Mouse (Mus musculus): Measurements from ENCODE around the gene Gm17018. TPM values are rescaled to one million over a fixed set of nuclear protein-coding genes. Genes with fewer than 3 reads are reported as not detected.

Gene Gm17018
- polyA plus RNA-seq, 1 experiment from 2014 or later, result 43.4 TPM

DNA sequence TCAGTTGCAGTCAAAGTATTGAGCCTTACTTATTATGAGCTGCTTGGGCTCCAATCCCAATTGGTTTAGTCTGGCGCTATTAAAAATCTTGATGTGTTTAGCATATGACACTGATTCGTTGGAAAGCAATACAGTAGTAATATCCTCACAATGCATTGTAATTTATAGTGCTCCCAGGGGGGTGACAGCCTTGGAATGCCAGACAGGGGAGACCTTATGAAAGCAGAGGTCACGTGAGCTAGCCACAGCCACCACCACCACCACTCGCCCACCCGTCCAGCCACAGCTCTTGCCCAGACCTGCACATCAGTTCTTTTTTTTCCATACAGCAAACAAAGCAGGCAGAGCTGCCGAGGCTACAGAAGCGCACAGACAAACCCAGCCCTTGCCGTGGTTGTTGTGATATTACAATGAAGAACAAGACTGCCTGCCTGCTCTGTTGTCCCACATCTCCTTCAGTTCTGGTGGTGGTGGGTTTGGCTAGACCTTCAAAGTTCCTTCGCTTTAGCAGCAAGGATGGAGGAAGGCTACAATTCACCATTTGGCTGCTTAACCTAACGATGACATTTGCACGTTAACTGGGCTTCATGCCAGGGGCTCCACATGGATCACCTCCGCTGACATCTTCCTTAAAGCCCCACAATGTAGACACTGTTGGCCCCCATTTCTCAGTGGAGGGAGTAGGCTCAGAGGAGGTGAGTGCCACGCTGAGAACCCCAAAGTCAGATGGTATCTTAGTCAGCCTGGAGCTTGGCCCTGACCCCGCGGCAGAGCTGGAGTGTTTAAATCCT lies 5.7 kb downstream of the Gm17018 start:
- Histone ChIP-seq H3K4me1 (ENCODE audit: control insufficient read depth, insufficient read depth, low read length) (peaks cover 28% of the 10 kb centered on the region), H3K9ac (ENCODE audit: low read length) (peak overlapping the region; percentile 28; the same call in 1 of the 2 replicates), H3K4me3 (replicated peaks; ENCODE audit: low read length) (no peak overlapping the region), H3K36me3 (ENCODE audit: control insufficient read depth, insufficient read depth, low read length) (no peaks in the 10 kb centered on the region), H3K27ac (ENCODE audit: low read length) (peak overlapping the region; percentile 19; the same call in 1 of the 2 replicates), H3K27me3 (ENCODE audit: control insufficient read depth, insufficient read depth, low read length) (no peaks in the 10 kb centered on the region), H3K4me2 (ENCODE audit: low read depth, low read length) (no peak overlapping the region), H3K9me3 (replicated peaks; ENCODE audit: control insufficient read depth, low read length) (no peaks in the 10 kb centered on the region)
- ATAC-seq (ENCODE audit: insufficient read depth, low FRiP score), result no peak
- WGBS, result 45% methylated on average over 15 of the region's 15 CpGs

DNA sequence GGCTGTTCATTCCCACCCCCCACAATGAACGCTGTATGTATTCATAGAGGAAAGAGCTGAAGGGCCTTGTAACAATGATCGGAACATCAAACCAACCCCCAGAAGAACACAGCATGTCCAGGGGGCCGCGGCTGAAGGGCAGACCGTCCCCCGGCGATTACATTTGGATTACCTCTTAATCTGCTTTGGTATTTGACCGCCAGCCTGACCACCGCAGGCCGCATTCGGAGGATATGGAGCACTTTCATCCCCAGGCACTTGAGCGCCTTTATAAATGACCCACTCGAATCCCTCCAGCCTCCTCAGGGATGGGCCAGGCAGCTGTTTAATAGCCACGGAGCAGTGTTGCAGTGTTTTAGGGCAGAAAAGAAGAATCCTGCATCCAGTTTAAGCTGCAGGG lies 7.0 kb downstream of the Gm17018 start:
- 0 out of 2 replicates have a peak, but pooled peaks cover 5% of the 10 kb centered on the region for H3K36me3 ChIP-seq (ENCODE audit: control insufficient read depth, insufficient read depth, low read length)
- no peak for ATAC-seq (ENCODE audit: insufficient read depth, low FRiP score)
- WGBS, result 40% methylated on average over 14 of the region's 14 CpGs
- no peaks in the 10 kb centered on the region for H3K9me3 ChIP-seq (replicated peaks; ENCODE audit: control insufficient read depth, low read length)
- 0 out of 2 replicates have a peak overlapping the region, but pooled peaks have one; percentile 20 for H3K9ac ChIP-seq (ENCODE audit: low read length)
- H3K4me2 ChIP-seq (ENCODE audit: low read depth, low read length), result no peak overlapping the region
- H3K4me3 ChIP-seq (replicated peaks; ENCODE audit: low read length), result no peak overlapping the region
- no peaks in the 10 kb centered on the region for H3K27me3 ChIP-seq (ENCODE audit: control insufficient read depth, insufficient read depth, low read length)
- H3K4me1 ChIP-seq (ENCODE audit: control insufficient read depth, insufficient read depth, low read length), result peaks cover 28% of the 10 kb centered on the region
- no peak overlapping the region for H3K27ac ChIP-seq (ENCODE audit: low read length)

DNA sequence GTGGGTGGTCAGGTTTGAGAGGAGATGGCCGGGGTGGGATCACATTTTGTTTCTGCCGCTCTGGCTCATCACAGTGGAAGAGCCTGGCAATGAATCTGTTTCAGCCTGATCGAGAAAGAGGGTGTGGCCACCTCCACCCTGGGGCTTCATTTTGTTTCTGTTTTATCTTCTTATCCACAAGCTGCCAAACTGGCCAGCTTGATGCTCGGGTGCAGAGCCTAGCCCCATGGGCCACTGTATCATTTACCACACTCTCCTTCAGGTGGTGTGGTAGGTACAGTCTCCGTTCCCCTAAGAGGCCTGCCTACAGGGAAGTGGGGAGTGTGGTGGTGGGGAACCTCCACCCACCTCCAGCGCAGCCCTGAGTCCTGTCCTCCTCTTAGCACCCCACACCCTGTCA lies 12.6 kb downstream of the Gm17018 start:
- no peak overlapping the region for H3K4me3 ChIP-seq (replicated peaks; ENCODE audit: low read length)
- H3K9me3 ChIP-seq (replicated peaks; ENCODE audit: control insufficient read depth, low read length), result no peaks in the 10 kb centered on the region
- H3K4me1 ChIP-seq (ENCODE audit: control insufficient read depth, insufficient read depth, low read length), result peaks cover 30% of the 10 kb centered on the region
- WGBS, result 81% methylated on average over 6 of the region's 6 CpGs
- ATAC-seq (ENCODE audit: insufficient read depth, low FRiP score), result no peak
- H3K36me3 ChIP-seq (ENCODE audit: control insufficient read depth, insufficient read depth, low read length), result peaks cover 5% of the 10 kb centered on the region; the same call in 1 of the 2 replicates
- no peaks in the 10 kb centered on the region for H3K27me3 ChIP-seq (ENCODE audit: control insufficient read depth, insufficient read depth, low read length)
- H3K27ac ChIP-seq (ENCODE audit: low read length), result no peak overlapping the region
- no peak overlapping the region for H3K4me2 ChIP-seq (ENCODE audit: low read depth, low read length)
- no peak overlapping the region for H3K9ac ChIP-seq (ENCODE audit: low read length)

DNA sequence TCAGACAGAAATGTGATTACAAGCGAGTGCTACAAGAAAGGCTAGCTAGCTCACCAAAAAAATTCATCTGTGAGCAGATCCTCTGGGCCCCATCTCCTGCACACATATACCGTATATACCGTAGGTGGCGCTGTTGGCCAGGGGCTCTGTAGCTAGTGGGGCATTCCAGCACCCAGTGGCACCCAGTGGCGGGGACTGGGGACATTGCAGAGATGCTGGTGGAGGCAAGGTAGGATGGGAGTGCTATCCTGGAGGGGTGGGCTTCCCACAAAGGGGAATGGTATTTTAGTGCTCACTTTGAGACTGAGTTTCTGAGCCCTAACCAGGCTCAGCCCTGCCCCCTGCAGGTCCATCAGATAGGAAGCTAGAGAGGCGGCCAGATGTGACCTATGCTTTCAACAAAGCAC lies 13.4 kb downstream of the Gm17018 start:
- no peak overlapping the region for H3K4me2 ChIP-seq (ENCODE audit: low read depth, low read length)
- H3K9ac ChIP-seq (ENCODE audit: low read length), result no peak overlapping the region
- H3K36me3 ChIP-seq (ENCODE audit: control insufficient read depth, insufficient read depth, low read length), result peaks cover 5% of the 10 kb centered on the region; the same call in 1 of the 2 replicates
- H3K4me1 ChIP-seq (ENCODE audit: control insufficient read depth, insufficient read depth, low read length), result peaks cover 30% of the 10 kb centered on the region
- peak; percentile 63; the same call in 1 of the 2 replicates for ATAC-seq (ENCODE audit: insufficient read depth, low FRiP score)
- WGBS, result 30% methylated on average over 6 of the region's 6 CpGs
- H3K27ac ChIP-seq (ENCODE audit: low read length), result no peak overlapping the region
- H3K27me3 ChIP-seq (ENCODE audit: control insufficient read depth, insufficient read depth, low read length), result no peaks in the 10 kb centered on the region
- no peak overlapping the region for H3K4me3 ChIP-seq (replicated peaks; ENCODE audit: low read length)
- H3K9me3 ChIP-seq (replicated peaks; ENCODE audit: control insufficient read depth, low read length), result no peaks in the 10 kb centered on the region

DNA sequence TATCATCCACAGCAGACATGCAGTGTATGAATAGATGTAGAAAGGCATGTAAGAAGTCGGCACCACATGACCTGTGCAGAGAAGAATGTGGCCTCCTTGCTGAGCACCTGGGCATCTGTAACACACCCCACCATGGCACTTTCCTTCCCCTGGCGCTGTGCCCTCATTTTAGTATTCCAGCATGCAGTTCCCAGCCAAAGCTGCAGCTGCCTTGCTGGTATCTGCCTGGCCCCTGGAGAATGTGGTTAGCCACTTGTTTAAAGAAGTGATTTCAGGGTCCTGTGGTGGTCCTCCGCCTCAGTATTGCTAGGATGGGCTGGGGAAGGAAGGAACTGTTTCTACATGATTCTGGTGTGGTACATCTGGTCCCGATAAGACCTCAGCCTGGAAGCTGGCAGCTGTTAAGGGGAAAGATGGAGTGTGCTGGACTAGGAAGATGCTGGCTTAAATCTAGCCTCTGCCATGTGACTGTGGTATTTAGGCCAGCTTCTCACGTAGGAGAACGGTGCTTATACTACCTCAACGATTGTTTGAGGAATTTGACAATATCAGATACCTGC lies 14.0 kb downstream of the Gm17018 start:
- ATAC-seq (ENCODE audit: insufficient read depth, low FRiP score), result no peak
- peaks cover 30% of the 10 kb centered on the region for H3K4me1 ChIP-seq (ENCODE audit: control insufficient read depth, insufficient read depth, low read length)
- peak overlapping the region; percentile 8; the same call in 1 of the 2 replicates for H3K9ac ChIP-seq (ENCODE audit: low read length)
- WGBS, result 63% methylated on average over 7 of the region's 7 CpGs
- H3K4me2 ChIP-seq (ENCODE audit: low read depth, low read length), result no peak overlapping the region
- H3K4me3 ChIP-seq (replicated peaks; ENCODE audit: low read length), result no peak overlapping the region
- no peak overlapping the region for H3K27ac ChIP-seq (ENCODE audit: low read length)
- no peaks in the 10 kb centered on the region for H3K27me3 ChIP-seq (ENCODE audit: control insufficient read depth, insufficient read depth, low read length)
- H3K36me3 ChIP-seq (ENCODE audit: control insufficient read depth, insufficient read depth, low read length), result peaks cover 5% of the 10 kb centered on the region; the same call in 1 of the 2 replicates
- H3K9me3 ChIP-seq (replicated peaks; ENCODE audit: control insufficient read depth, low read length), result no peaks in the 10 kb centered on the region

DNA sequence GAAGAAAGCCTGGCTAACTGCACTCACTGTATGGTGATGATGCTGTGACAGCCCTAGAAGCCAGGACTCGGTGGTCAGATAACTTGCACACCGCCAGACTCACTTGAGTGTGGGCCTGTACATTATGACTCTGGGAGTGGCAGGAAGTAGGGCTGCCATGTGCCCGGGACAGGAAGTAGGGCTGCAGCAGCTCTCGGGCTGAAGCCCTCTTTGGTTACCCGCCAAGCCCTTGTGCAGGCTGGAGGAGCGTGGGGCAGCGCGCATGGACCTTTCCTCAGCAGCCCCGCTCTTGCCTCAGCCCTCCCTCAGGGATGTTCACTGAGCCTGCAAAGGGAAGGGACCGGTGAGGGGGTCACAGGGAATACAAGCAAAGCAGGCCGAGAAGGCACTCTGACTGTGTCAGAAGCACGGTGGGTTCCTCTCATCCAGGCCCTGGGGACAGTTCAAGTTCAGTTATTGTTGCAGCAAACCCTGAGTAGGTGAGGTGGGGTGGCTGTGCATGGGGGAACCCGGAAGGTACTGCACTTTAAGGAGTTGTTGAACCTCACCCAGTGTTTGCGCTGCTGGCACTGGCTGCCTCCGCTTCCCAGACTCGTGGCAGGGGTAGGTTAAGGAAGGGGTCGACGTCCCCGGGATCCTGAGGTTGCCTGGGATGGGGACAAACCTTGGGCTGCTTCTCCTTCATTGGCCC lies 14.7 kb downstream of the Gm17018 start:
- Histone ChIP-seq H3K27ac (ENCODE audit: low read length) (peak overlapping the region; percentile 27; the same call in 1 of the 2 replicates), H3K9me3 (replicated peaks; ENCODE audit: control insufficient read depth, low read length) (no peaks in the 10 kb centered on the region), H3K36me3 (ENCODE audit: control insufficient read depth, insufficient read depth, low read length) (peaks cover 5% of the 10 kb centered on the region; the same call in 1 of the 2 replicates), H3K27me3 (ENCODE audit: control insufficient read depth, insufficient read depth, low read length) (no peaks in the 10 kb centered on the region), H3K9ac (ENCODE audit: low read length) (peak overlapping the region; percentile 8), H3K4me1 (ENCODE audit: control insufficient read depth, insufficient read depth, low read length) (peaks cover 30% of the 10 kb centered on the region), H3K4me3 (replicated peaks; ENCODE audit: low read length) (peak overlapping the region; percentile 8), H3K4me2 (ENCODE audit: low read depth, low read length) (0 out of 2 replicates have a peak overlapping the region, but pooled peaks have one; percentile 19)
- ATAC-seq (ENCODE audit: insufficient read depth, low FRiP score), result no peak; the same call in 1 of the 2 replicates
- WGBS, result 34% methylated on average over 19 of the region's 19 CpGs

DNA sequence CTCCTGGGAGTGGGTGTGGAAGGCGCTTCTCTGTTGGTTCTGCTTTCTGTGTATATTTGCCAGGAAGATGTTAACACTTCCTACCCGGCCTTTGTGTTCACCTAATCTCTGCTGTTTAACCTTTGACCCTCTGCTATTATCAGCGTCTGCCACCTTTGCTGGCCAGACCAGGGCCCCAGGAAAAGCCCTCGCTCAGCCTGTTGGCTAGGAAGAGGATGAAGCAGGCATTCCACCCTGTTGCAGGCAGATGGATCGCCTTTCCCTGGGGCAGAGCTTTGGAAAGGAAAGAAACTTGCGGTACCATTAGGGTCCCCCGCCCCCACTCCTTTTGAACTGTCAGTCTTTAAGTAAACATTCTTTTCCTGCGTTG lies 15.2 kb downstream of the Gm17018 start:
- 0 out of 2 replicates have a peak overlapping the region, but pooled peaks have one; percentile 19 for H3K4me2 ChIP-seq (ENCODE audit: low read depth, low read length)
- no peaks in the 10 kb centered on the region for H3K9me3 ChIP-seq (replicated peaks; ENCODE audit: control insufficient read depth, low read length)
- peak; percentile 24 for ATAC-seq (ENCODE audit: insufficient read depth, low FRiP score)
- no peak overlapping the region for H3K27ac ChIP-seq (ENCODE audit: low read length)
- H3K27me3 ChIP-seq (ENCODE audit: control insufficient read depth, insufficient read depth, low read length), result no peaks in the 10 kb centered on the region
- H3K4me1 ChIP-seq (ENCODE audit: control insufficient read depth, insufficient read depth, low read length), result peaks cover 28% of the 10 kb centered on the region
- H3K9ac ChIP-seq (ENCODE audit: low read length), result peak overlapping the region; percentile 8
- WGBS, result 10% methylated on average over 8 of the region's 8 CpGs
- H3K4me3 ChIP-seq (replicated peaks; ENCODE audit: low read length), result no peak overlapping the region
- peaks cover 5% of the 10 kb centered on the region; the same call in 1 of the 2 replicates for H3K36me3 ChIP-seq (ENCODE audit: control insufficient read depth, insufficient read depth, low read length)

DNA sequence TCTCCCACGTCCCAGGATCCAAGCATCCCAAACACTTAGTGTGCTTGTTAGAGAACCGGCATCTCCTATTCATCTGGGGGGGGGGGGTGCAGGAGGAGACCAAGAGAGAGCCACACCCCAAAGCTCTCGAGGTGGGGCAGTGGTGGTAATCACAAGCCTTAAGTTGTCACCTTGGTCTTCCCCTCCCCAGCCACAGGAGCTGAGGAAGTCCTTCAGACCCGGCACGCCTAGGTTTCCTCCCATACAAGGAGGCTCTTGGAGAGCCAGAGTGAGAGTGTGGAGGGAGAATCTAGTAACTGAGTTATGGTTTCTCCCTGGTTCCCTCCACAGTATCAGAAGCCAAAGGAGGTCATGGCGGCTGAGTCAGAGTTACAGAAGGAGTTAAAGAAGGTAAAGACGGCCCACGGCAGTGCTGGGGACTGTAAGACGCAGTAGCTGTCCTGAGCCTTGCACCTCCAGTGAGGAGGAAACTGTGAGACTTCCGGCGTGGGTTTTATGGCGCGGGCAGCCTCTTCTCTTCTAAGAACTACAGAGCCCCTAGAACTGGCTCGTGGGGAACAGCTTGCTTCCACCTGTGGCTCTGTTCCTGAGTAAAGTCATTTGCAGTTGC lies 16.8 kb downstream of the Gm17018 start:
- ATAC-seq (ENCODE audit: insufficient read depth, low FRiP score), result no peak

More for the DNA sequence above, 16.8 kb downstream of the Gm17018 start:
- no peak overlapping the region for H3K9ac ChIP-seq (ENCODE audit: low read length)
- H3K27ac ChIP-seq (ENCODE audit: low read length), result no peak overlapping the region
- H3K4me1 ChIP-seq (ENCODE audit: control insufficient read depth, insufficient read depth, low read length), result peaks cover 26% of the 10 kb centered on the region
- no peaks in the 10 kb centered on the region for H3K9me3 ChIP-seq (replicated peaks; ENCODE audit: control insufficient read depth, low read length)
- peaks cover 4% of the 10 kb centered on the region; the same call in 1 of the 2 replicates for H3K36me3 ChIP-seq (ENCODE audit: control insufficient read depth, insufficient read depth, low read length)
- no peak overlapping the region for H3K4me2 ChIP-seq (ENCODE audit: low read depth, low read length)
- no peaks in the 10 kb centered on the region for H3K27me3 ChIP-seq (ENCODE audit: control insufficient read depth, insufficient read depth, low read length)
- H3K4me3 ChIP-seq (replicated peaks; ENCODE audit: low read length), result no peak overlapping the region
- 73% methylated on average over 14 of the region's 14 CpGs for WGBS

All from stomach, embryonic 16.5 days (tissue).